Mouse (Mus musculus): ENCODE measurements around the gene Cers6.

Cers6 gene

DNA sequence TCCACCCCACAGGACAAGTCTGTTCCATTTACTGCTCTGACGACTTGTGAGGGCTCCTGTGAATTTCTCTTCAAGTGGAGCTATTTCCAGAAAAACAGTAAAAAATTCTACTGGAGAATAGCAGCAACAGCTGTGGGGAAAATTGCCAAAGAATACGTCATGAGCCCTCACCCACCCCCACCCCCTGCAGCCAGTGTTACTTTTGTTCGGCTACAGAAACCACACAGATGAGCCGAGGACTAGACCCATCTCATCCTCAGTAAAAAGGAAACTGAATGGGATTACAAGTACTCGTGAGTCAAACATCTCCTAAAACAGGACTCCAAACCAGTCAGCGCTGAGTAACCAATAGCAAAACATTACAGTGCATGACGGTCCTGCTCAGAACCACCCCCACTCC lies 248.5 kb downstream of the Cers6 start:
- no peak for DNase-seq (ENCODE audit: low read depth in 2 of 2, low spot score in 2 of 2)

DNA sequence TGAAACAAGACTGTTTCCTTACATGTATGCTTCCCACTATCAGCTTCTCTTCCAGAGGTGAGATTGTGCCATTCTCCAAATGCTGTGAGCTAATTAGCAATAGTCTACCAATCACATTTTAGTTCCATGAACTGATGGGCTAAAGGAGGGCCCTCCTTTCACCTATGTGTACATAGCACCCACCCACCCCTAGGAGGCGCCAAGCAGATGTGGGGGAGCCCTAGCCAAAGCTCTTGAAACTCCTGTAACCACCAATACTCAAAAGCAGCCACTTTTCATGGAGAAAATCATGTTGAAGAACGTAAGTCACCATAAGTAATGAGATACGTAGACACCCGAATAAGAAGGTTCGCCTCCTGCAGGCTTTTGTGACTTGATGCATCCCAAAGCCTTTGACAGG lies 251.4 kb downstream of the Cers6 start:
- no peak for DNase-seq (ENCODE audit: low read depth in 2 of 2, low spot score in 2 of 2)

DNA sequence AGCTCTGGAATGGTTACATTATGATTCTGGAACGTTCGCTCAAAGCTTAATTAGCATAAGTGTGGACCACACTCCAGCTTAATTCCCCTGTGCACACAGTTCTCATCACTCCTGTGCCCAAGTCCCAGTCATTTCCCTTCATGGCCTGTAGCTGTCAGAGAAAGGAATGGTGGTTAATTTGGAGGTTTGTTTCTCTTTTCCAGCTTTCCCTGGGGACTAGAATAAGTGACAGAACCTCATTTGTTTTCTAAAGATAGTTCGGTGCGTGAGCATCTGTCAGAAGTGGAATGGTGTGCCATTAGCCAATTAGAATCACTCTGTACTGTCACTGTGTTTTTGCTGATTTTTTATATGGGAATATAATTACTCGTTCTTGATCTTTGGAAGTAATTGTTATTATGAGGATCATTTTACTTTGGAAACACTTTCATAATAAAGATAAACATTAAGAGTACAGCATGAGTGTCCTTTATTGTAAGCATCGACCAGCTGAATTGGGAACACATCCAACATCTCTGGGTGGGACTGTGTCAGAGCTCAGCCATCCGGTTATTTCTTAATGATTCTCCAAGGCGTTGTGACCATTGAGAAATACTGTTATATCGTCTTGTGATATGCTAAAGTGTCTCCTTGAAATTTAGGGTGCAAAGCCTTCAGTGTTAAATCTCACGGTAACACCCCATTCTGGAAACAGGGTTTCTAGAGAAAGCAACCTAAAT lies 252.7 kb downstream of the Cers6 start:
- no peak for DNase-seq (ENCODE audit: low read depth in 2 of 2, low spot score in 2 of 2)

DNA sequence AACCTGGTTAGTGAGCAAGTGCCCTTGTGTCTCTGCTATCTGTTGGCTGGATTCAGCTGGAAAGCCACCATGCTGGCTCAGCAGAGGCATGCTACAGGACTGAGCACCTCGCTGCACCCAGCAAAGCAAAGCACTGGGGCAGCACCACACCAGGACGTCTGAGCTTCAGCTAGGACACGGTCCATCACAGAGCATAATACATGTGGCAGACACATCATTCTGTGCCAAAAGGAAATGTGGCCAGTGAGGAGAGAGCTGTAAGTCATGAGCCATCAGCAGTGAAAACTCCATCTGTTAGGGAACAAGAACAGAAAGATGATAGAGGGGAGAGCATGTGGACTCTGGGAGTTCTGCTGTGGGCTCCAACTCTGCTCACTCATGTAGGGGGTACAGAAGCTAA lies 254.7 kb downstream of the Cers6 start:
- no peak for DNase-seq (ENCODE audit: low read depth in 2 of 2, low spot score in 2 of 2)

DNA sequence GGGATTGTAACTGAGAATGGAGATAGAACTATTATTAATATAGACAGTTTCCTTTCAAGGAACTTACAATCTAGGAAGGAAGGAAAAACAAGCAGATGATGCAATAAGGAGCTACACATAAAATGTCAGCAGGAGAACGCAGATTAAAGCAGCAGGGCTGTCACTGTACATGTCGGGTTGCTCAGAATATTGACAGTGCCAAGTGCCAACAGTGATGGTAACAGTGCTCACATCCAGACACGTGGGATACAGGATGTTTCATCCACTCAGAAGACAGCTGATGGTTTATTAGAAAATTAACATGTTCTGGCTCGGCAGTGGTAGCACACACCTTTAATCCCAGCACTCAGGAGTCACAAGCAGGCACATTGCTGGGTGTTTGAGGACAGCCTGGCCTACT lies 255.5 kb downstream of the Cers6 start:
- no peak for DNase-seq (ENCODE audit: low read depth in 2 of 2, low spot score in 2 of 2)

DNA sequence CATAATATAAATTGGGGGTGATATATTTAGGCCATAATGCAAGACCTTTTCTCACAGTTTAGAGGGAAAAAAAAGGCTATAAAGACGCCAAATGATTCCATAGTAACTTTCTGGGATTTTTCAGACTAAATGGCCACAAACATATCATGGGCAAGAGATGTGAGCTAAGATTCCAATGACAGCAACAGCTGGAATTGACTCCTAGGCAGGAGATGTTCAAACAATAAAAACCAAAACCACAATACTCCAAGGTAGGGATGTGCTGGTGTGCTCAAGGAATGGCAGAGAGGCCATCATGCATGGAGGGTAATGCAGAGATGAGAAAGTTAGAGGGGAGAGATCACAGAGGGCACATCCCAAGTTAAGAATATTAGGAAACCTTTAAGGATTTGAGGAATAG lies 257.8 kb downstream of the Cers6 start:
- DNase-seq (ENCODE audit: low read depth in 2 of 2, low spot score in 2 of 2) = no peak

DNA sequence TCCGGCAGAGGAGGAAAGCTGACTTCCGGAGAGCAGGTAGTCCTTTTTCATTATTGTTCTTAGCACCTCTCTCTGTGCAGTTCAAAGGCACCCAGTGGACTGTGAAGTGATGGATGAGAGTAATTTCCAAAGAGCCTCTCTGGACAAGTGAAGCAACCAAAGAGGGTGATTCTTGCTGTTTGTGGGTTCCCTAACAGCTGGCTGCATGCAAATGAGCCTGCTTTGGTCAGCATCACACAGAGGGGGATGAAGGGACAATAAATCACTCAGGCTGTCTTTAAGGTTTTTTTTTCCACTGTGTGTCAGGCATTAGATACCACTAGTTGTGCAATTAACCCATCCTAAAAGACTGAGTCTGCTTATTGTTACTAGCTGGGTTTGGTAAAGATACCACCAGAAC lies 258.5 kb downstream of the Cers6 start:
- no peak for DNase-seq (ENCODE audit: low read depth in 2 of 2, low spot score in 2 of 2)

DNA sequence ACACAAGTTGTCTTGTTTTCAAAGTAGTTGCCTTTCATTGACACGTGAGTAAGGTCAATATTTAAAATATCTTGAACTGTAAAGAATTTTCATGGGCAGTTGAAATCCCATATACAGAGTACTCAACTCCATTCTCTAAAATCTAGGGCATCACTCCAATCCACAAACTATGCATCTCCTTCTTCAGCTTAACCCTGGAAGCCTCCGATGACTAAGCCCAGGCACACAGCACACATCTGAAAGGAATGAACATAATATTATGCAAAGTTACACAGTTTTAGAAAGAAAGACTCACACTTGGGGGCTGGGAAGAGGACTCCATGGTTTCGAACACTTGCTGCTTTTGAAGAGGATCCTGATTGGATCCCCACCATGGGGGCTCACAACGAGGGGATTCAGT lies 260.4 kb downstream of the Cers6 start:
- no peak for DNase-seq (ENCODE audit: low read depth in 2 of 2, low spot score in 2 of 2)

DNA sequence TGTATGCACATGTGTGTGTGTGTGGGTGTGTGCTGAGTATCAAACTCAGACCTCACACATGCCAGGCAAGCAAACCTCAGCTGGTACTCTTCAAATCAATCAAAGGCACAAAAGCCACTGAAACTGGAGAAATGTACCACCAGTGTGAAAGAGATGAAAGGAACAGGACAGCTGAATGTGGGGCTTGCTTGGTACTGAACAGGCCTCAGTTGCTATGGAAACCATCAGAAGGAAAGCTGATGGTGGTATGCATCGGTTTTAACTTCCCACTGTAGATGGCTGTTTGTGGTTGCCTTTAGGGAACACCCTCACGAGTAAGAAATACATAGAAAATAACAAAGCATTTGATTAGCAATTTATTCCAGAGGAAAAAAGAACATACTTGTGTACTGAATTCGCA lies 264.2 kb downstream of the Cers6 start:
- DNase-seq (ENCODE audit: low read depth in 2 of 2, low spot score in 2 of 2) = no peak

DNA sequence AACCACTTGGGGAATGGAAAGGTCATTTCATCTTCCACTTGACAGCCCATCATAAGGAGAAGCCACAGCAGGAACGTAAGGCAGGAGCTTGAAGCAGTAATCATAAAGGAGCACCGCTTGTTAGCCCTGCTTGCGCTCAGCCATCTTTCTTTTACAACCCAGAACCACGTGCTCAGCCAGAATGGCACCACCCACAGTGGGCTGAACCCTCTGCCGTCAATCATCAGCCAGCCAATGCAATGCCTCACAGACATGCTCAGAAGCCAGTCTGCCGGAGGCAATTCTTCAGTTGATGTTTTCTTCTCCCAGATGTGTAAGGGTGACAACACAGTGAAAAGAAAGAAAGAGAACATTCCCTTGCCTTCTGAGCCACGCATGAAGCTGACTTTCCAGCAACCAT lies 267.1 kb downstream of the Cers6 start:
- no peak for DNase-seq (ENCODE audit: low read depth in 2 of 2, low spot score in 2 of 2)

DNA sequence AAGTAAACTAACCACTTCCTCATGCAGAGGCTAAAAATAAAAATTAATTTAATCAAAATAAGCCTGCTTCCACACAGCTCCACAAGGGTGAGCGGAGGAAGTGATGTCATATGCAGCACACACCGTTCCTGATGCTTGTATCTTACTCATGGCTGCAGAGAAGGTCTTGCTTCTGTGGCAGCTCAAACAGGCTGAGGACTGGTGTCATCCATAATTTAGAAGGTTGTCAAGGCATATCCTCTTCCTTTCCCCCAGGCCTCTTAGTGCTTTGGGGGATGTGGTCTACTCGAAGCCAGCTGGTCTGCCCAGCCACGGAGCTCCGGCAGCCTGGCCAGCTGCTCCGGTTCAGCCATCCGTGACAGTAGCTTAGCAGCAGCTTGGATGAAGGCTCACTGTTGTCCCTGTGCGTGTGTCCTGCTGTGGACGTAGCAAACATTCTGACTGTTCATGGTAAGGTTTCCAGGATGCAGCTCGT lies 267.7 kb downstream of the Cers6 start:
- no peak for DNase-seq (ENCODE audit: low read depth in 2 of 2, low spot score in 2 of 2)

DNA sequence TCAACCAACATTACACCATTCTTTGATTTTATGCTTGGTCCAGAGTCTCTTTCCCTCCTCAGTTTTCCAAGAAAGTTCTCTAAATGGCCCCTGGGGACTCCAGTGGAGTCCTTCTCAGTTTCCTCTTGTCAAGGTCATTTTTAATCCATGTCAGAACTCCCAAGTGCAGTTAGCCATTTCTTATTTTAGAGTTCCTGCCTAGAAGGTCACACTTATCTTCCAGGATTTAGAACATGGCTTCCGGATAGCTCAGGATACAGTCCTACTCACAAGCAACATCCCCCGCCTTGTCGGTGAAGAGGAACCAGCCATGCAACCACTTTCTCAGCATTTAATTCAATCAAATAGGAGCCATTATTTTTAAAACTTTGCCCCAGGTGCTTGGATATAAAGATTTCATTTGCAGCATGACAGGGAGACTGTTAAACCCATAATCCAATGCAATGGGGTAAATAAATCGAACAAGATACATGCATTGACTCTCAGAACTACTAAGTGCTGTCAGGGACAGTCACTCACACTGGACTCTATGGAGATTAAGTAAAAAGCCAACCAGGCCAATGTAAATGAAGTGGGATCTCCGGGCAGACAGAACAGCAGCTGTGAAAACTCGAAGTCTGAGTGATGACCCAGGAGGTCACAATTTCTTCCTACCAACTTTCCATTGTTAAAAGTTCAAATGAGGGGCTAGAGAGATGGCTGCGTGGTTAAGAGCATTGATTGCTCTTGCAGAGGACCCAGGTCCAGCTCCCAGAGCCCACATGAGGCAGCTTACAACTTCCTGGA lies 268.4 kb downstream of the Cers6 start:
- DNase-seq (ENCODE audit: low read depth in 2 of 2, low spot score in 2 of 2) = no peak

DNA sequence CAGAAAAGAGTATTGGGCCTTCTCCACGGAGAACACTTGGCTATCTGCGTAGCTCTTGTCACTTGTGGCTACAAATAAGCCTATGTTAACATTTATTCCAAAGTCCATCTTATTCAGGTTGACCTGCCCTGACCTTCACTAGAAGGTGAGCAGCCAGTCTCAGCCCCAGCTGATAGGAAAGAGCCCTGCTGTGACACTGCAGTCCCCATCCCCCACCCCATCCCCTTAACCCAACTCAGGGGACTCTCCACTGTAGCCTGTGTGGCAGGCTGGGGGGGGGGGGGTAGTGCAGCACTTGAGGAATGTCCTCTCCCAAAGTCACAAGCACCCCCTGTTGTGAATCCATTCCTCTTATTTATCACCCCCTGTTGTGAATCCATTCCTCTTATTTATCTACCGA lies 270.8 kb downstream of the Cers6 start:
- DNase-seq (ENCODE audit: low read depth in 2 of 2, low spot score in 2 of 2) = no peak

DNA sequence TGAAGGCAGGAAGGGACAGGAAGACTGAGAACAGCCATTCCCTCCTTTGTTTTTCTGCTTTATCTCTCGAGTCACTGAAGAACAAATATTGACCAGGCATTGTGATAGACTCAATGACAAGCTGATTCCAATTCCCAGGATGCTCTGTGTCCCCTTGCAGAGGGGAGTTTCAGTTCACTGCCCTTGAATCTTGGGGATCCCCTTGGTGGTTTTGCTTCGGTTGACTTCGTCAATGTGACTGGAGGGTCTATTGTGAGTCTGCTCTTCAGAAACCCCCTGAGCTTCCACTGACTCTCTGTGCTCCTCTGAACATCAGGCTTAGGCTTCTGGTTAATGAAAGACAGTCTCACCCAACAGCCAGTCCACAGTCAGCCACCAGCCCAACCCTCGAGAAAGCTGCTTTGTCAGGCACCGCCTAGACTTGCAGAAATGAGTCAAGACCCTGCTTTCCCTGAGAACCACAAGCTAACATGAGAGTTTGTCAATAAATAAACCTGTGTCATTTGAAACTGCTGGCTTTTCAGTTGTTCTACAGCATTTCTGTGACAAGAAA lies 271.3 kb downstream of the Cers6 start:
- DNase-seq (ENCODE audit: low read depth in 2 of 2, low spot score in 2 of 2) = no peak

DNA sequence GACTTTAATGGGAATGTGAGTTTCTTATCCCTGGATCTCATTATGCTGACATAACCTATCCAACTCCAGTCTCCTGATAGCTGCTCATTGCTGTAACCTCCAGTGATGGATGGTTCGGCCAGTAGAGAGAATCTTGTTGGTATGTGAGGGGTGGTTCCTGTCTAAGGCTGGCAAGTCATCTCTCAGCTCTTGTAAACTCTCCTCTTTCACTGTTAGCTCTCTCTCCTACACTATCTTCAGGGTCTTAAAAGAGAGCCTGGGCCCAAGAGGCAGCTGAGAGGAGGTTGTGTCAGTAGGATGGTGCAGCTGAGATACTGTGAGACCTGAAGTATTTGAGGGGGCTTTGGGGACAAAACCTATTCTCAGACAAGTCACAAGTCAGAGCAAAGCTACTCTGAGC lies 272.9 kb downstream of the Cers6 start:
- no peak for DNase-seq (ENCODE audit: low read depth in 2 of 2, low spot score in 2 of 2)

DNA sequence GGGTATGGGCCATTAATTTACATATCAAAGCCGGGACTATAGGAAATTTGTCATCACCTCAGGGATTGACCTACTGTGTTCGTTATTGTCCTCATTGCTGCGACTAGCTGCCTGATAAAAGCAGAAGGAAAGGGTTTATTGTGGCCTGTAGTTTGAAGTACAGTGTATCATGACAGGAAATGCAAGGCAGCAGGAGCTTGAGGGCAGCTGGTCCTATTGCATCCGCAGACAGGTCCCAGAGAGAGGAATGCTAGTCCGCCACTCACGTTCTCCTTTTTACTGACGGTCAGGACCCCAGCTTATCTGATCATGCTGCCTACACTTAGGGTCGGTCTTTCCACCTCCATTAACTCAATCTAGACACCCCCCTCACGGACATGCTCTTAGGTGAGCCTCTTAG lies 273.7 kb downstream of the Cers6 start:
- no peak for DNase-seq (ENCODE audit: low read depth in 2 of 2, low spot score in 2 of 2)

DNA sequence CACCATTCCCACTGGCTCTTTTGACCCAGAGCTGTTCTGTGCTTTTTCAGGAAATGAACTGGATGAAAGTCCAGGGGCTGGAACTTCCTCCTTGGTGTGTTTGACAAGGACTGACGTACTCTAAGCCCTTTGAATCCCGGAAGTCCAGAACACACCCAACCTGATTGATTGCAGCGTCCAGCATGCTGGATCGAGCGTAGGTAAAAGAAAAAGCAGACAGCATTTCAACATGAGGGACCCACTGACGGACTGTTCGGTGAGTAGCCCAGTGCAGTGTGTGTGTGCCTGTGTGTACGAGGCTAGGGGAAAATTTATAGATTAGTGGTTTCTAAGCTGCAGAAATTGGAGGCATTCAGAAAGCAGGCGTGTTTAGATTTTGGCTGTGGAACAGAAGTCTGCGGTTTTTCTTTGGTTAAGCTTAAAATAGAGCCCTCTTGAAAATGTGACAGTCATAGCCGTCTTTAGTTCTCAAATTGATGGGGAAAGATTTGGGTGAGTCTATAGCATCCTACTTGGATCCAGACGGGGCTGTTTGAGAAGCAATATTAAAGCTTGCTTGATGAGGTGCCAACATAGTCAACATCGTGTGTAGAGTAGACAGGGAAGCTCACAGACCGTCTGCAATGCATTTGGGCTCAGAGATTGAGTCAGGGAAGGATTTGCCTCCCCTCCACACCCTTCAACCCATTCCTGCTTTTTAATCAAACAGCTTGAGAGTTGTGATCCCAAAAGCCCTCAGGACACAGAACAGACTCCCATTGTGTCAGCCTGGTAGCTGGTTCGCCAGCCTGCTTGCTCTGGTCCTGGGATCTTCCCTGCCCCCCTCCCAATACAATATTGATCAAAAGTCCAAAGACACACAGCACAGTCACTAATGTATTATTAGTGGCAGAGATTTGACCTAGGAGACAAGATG lies 274.7 kb downstream of the Cers6 start, which contains the start of gene Nostrin:
TSS of gene Nostrin (plus strand) at position 140 of the 916 bp plus-strand sequence.
- no peak for DNase-seq (ENCODE audit: low read depth in 2 of 2, low spot score in 2 of 2)

DNA sequence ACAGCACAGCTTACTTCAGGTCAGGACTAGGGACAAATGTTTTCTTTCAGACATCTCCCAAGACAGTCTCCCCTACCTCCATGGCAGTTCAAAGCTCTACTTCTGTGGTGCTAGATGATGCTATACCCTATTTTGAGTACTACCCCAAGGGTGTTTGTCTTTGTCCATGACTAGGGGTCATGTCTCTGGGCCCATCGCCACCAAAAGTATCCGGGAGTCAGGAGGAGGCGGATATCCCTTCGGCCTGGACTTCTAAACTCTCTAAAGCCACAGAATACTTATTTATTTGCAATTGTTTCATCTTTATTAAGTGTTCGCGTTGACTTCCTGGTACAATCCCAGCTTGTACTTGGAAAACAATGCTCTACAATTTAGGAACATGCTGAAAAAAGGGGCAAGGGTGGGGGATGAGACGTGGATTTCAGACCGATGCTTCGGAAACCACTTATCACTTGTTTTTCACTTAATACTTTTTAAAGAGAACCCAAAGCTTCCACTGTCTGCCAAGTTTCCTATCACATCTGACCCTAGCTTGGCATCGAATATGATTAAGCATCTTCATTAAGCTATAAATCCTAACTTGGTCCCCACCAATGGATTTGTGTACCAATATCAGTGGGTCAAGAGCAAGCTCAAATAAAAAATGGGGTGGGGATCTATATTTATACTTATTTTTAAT lies 276.3 kb downstream of the Cers6 start:
- DNase-seq (ENCODE audit: low read depth in 2 of 2, low spot score in 2 of 2) = no peak

DNA sequence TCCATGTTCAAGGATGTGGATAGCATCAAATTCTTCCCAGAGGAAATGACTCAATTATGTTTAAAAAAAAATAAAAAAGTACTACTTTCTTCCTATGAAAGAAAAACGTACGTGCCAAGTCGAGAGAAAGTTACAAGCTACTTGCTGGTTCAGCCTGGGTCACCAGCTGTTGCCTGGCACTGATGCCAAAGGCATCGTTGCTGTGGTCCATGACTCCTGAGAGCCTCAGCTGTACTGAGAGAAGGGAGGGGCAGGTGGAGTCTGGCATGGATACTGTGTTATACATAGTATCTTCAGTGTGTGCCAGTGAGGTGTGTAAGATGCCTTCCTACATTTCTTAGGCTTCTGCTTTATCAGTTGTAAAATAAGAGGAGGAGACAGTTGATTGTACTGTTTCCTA lies 277.5 kb downstream of the Cers6 start:
- no peak for DNase-seq (ENCODE audit: low read depth in 2 of 2, low spot score in 2 of 2)

DNA sequence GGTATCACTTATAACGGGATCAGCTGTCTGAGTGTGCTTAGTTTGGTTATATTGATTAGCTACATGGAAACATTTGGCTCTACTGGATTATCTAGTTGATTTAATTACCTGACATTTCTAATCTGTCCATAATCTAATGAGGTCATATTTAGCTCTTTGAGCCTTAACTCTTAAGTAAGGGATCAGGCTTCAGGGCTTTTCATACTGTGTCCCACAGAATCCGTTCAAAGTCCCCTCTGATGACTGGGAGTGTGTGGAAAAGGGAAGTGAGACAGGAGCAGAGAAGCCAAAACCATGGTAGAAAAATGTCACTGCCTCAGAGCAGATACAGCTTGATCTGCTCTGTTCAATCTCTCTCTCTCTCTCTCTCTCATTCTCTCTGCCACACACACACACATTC lies 279.0 kb downstream of the Cers6 start:
- no peak for DNase-seq (ENCODE audit: low read depth in 2 of 2, low spot score in 2 of 2)

DNA sequence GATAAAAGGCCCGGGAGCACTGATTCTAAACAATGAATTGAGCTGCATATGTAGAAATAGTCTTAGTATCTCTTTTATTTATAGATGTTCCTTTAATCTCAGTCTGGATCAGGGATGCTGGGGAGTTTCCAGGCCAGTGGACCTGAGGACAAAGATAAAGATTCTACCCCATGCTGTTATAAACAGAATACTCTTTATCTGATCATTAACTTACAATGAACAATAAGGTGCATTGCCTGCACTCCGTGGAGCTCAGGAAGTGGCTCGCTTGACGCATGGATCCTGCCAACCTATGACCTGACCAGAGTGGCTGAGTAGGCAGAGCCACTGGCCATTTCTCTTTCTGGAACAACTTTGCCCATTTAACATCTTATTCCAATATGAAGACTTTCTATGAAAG lies 279.6 kb downstream of the Cers6 start:
- DNase-seq (ENCODE audit: low read depth in 2 of 2, low spot score in 2 of 2) = no peak

Data from CD8-positive naive resting alpha-beta T cell, adult 2 months (primary cell).